Mouse (Mus musculus) gonadal fat pad, adult 2 months (tissue): Measurements from ENCODE around the gene Fcer1g. TPM values are rescaled to one million over a fixed set of nuclear protein-coding genes. Genes with fewer than 3 reads are reported as not detected.

ENCODE experiments used
- DNase-seq: peaks from one replicate; pipeline ENCODE4 v3.0.0-alpha.2; 2012; ENCODE audit warnings: low read depth
- polyA plus RNA-seq: library from polyadenylated mRNA; depleted of rRNA; stranded (reverse); fragments of >200 nt; gene quantifications from 2 replicates; pipeline ENCODE4 v1.2.3, GENCODE M21; 2012; rRNA removed

Gene Fcer1g
- 71.7 and 80.1 TPM in 2 replicates for polyA plus RNA-seq

DNA sequence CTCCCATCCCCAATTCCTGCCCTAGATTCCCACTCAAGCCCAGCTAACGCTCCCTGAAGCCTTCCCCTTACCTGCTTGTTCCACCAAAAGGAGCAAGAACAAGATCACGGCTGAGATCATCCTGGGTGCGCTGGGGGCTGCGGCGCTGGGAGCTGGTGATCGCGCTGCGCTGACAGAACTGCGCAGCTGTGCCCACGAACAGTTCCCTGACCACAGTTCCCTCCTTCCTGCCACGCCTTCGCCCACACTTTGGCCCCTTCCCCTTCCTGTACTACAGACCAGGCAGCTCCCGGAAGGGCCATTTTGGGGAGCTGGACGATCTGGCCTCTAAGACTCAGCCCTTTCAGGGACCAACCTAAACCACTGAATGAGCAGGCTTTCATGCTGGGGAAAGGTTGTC is at the start of gene Fcer1g:
TSS of gene Fcer1g (minus strand) at position 240 of the 400 bp plus-strand sequence.
- no peak for DNase-seq

DNA sequence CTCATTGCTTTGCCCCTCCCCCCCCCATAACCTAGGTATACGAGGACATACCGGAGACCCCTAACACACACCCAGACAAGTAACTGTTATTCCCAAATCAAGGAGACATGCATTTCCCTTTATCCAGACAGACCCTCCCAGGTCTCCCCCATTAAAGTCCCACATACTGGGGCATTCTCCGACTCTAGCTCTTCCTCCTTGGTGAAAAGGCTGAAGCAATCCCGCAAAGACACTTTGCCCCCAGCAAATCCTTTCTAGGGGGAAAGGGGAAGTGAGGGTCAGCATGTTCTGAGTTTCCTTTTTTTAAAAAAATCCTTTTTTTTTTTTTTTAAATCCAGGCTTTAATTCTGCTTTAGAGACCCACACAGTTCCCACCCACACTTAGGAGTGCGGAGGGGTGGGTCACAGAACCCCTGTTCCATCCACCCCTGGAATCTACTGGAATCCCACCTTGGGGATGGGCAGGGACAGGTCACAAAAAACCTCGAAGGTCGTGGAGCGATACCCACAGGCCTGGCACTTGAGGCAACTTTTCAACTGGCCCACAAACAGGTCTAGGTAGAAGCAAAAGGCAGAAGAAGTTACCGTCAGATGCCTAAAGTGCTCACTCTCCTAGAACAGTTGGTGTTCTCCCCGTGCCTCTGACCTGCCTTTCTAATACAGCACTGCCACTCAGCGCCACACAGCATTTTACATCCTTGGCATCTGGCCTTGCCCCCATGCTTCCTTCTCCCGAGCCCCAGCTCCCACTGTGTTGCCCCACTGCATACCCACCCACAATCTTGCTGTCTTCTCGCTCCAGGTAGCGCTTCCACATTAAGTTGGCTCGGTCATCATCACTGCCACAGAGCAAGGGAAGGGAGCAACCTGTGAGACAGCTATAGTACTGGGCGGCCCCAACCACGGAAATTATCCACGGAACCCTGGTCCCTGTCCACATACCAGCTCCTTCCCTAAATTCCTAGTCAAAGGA is 49.3 kb upstream of the Fcer1g start:
- DNase-seq: no peak

DNA sequence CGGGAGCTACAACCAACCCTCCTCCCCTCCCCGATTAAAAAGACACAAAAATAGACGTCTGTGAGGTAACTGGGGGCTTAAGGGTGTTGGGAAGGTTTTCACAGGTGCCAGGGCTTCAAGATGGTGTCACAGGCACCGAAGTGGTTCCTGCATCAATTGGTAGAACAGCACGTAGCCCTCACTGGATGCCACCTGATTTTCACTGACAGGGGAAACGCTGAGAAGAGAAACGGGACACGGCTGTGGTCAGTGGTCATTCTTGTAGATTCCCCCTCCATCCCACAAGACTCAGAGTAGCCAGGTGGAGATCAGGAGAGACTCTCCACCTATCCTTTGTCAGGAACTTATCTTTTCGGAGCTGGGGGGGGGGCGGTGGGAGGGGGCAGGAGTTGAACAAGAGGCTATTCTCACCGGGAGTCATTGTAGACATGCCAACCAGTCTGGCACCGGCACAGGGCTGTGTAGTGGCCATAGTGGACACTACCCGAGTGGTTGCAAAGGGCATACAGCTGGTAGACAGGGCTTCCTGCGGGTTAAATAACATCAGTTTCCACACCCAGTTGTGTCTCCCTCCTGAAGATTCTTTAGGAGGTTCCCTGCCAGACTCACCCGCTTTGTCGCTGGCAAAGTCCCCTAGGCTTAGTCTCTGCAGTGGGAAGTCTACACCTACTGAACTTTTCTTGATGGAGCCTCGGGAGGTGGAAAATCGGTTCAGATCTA is 48.1 kb upstream of the Fcer1g start:
- DNase-seq: no peak

DNA sequence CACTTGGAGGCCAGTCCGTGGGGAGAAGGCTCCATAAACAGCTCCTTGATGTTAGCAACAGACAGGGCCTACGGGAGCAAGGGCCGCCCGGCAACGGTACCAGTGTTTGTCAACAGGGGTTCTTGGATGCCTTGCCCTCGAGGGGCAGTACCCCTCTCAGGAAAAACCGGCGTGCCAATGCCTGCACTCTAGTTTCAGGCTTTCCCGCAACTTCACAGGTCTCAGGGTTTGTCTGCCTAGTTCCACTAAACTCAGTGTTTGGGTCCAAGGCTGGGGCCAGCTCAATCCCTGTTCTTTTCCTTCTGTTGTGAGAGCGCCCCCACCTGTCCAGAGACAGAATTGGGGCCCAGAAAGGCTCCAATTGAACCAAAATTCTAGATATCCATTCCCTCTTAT is 47.4 kb upstream of the Fcer1g start:
- DNase-seq: no peak

DNA sequence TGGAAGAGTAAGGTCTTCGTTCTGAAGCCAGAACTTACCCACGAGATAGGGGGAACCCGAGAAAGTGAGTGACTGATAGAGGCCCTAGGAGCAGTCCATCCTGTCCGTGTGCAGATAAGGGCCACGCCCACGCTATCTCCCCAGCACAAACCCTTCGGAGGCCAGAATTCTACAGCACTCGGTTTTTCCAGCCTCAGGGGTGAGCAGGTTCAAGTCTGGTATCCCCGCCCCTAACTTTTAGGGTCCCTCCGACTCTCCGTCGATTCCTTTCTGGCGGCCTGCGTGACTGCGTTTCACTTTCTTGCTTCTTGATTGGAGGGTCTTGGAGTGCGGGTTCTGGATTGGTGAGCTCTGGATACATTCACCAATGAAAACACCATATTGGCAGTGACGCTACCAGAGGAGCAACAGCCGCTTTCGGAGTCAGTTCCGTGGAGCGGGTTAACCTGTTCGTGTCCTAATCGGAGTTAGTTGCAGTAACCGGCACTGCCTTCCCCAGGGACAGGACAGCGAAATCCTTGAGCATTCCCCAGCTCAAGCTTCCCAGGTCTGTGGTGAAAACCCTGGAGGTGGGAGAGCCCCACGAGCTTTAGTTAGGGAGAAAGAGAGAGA is 46.9 kb upstream of the Fcer1g start, which contains the start of gene Ppox:
TSS of gene Ppox (minus strand) at position 271 of the 612 bp plus-strand sequence.
- peak; percentile 97 for DNase-seq

DNA sequence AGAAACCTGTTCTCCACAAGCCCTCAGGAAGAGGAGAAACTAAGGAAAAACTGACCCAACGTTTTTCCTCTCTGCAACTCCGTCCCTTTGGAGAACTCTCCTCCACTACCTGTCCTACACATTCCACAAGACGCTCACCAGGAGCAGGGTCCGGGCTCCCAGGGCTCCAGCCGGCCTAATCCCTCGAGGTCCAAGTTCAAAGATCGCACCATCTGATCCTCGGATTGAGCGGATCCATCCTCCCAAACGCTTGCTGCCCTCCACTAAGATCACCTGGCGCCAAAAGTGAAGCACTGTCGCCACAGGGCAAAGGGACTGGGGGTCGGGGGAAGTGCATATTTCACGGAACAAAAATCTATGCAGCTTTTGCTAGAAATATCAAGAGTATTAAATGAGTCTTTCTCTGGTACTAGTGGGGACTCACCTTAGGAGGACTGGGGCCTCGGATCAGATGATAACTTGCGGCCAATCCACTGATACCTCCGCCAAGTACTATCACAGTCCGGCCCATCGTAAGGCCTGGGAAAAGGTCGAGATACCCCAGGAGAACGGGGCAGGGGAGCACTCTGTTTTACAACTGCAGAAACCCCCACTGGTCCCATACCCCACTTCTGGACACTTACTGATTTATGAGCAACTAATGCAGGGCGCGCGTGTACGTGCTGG is 46.2 kb upstream of the Fcer1g start:
- no peak for DNase-seq

DNA sequence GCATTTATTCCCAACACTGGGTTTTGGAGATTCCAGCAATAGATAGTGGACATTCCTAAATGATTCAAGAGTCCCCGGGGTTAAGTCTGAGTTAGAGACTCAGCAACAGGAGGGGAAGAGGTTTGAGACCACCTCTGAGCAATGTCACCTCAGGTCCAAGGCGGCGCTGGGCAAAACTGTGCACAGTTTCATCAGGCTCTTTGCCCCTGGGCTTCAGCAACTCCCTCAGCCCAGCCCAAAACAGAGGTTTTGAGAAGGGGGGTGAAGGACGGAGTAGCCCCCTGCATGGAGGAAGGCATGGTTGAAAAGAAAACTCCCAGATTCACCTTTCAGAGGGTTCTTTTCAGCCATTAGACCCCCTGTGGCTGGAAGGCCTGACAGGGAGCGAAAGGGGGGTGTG is 45.6 kb upstream of the Fcer1g start:
- no peak for DNase-seq

DNA sequence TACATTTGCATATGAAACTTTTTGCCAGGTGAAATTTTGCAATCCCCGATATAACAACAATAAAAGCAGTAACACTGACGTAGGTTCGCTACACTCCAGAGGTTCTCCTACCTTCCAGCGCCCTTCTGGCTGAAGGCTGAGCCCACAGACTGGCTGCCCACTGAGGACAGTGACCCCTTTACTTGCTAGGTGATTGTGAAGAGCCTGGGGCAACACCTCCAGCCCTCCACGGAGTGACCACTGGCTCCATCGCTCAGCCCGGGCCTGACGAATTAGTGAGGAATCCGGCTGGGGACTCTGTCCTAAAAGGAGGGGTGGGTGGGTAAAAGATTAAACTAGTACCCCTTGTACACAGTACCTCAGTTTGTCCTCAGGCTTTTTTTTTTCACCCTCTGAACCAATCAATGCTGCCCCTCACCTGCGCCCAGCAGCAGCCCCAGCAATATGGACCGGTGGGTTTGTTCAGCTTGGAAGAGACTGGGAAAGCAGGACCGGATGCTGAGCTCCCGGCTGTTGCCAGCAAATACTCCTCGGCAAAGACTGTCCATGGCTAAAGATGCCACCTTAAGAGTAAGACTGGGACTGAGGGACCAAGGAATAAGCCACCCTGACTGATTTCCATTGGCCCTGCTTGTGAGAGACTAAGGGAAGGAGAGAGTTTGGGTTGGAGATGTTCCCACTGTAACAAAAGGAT is 45.0 kb upstream of the Fcer1g start:
- DNase-seq: no peak

DNA sequence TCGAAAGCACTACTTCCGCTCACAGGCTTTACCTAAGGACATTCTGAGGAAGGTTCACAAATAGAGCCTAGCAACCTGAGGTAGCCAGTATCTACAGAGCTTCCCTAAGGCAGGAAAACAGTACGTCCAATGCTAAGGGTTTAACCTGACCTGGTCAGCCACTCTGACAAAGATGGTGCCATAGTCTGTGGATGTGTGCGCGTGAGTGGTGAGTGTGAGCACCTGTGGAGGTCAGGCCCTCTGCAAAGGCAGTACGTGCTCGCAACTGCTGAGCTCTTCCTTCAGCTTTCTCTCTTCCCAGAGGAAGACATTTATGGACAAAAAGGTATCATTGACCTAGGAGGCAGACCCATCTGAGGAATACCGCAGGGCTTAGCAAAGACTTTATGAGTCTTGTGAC is 44.3 kb upstream of the Fcer1g start:
- DNase-seq: no peak

DNA sequence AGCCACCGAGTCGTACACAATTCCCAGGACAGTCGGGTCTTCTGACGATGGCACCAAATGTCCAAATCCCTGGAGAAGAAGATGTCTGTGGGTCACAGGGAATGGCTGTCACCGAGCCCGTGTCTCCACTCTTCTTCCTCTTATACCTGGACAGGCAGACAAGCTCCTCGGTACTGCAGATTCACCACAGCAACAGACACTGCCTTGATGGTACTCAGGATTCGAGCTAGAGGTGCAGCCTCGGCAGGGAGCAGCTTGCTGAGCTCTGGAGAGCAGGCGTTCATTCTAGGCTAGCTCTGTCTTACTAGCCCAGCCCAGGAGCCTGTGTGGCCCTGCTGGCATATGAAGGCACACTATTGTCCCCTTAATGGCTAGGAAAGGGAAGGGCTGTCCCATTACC is 43.6 kb upstream of the Fcer1g start:
- DNase-seq: no peak

DNA sequence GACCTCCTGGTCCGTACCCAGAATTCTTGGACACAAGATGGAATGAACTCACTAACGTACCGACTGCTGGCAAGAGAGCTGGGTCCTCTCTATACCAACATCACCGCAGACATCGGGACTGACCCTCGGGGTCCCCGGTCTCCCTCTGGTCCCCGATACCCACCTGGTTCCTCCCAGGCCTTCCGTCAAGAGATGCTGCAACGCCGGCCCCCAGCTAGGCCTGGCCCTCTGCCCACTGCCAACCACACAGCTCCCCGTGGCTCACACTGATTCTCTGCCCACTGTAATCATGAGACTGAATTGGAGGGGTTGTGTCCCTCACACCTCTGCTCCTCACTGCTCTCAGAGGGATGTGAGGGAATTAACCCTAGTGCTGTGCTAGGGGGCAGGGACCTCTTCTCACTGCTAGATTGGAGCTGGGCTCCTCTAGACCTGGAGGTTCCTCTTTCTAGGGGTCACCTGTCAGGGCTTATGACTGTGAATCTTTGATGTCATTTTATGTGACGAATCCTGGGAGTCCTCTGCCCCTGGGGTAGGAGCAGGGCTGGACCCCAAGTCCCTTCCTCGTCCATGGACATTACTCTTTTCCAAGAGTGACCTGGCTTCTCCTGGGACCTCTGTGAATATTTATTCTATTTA is 42.1 kb upstream of the Fcer1g start:
- DNase-seq: no peak

DNA sequence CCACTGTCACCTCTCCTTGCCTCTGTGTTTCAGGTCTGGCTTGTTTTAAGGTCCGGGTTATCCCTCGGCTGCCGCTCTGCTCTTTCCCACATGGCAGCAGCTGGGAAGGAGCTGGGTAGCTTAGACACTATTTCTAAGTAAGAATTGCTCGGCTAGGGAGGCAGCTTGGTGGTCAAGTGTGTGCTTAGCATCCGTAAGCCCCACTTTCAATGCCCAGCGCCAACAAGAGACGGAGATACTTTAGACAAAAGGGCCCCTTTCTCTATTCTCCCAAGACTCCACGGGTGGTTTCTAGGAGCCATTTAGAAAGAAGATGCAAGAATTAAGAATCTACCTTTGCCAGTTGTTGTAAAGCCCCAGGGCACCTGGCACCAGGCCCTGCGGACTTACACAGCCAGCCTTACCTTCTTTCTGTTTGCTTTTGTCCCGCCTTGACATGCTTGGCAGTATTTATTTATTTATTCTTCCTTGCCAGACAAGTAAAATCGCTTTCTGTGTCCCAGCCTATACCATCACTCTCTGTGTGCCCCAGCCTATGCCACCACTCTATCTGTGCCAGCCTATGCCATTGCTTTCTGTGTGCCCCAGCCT is 41.1 kb upstream of the Fcer1g start:
- no peak for DNase-seq

DNA sequence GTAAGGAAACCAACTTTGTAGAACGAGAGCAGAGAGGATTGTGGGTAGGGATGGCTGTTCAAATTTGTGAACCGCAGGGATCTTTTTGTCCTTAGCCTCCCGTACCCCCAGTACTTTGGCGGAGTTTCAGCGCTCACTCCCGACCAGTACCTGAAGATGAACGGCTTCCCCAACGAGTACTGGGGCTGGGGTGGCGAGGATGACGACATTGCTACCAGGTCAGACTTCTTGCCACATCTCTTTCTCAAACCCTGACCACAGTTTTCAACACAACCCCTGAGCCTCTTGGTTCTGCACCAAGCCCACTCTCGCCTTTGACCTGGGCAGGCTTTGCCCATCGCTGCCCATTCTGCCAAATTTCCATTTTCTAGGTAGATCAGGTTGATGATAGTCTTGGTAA is 40.0 kb upstream of the Fcer1g start:
- no peak for DNase-seq

DNA sequence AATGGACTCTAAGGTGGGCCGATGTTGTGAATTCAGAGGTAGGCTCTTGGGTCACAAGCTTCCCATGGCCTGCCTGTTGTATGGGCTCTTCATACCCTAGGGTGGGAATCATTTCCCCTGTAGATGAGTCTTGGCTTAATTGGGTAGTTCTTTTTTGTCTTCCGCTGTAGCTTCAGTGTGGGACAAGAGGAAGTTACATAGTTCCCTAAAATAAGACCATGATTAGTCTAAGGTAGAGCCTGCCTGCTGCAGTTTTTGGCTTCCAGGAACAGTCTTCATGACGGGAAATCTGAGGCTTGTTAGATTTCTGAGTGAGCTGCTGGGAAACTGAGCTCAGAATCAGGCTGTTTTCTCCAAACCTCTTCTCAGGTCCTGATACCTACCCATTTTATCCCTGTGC is 37.9 kb upstream of the Fcer1g start:
- DNase-seq: no peak

DNA sequence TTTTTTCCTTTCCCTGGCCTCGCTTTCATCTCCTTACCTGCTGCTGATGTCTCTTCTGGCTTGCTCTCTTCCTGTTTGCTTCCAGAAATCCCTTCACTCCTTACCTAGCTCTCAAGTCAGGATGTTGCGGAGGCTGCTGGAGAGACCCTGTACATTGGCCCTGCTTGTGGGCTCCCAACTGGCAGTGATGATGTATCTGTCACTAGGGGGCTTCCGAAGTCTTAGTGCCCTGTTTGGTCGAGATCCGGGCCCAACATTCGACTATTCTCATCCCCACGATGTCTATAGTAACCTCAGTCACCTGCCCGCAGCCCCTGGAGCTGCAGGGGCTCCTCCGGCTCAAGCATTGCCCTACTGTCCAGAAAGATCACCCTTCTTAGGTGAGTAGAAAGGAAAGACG is 37.5 kb upstream of the Fcer1g start:
- DNase-seq: no peak

DNA sequence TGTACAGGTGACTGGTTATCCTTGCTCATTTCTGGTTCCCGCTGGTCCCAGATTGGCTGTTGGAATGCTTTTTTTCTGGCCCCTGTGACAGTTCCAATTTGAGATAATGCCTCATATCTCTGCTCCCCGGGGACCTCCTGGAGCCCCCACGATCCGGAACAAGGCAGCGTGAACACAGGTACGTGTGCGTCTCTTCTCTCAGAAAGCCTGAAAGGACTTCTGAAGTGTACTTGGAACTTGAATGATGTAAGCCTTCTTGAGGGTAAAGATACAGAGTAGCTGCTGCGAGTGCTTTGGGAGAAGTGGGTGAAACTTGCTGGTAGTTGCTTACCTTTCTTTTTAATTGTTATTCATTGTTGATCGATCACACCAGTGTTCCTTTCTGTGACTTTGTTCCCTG is 37.0 kb upstream of the Fcer1g start:
- no peak for DNase-seq

DNA sequence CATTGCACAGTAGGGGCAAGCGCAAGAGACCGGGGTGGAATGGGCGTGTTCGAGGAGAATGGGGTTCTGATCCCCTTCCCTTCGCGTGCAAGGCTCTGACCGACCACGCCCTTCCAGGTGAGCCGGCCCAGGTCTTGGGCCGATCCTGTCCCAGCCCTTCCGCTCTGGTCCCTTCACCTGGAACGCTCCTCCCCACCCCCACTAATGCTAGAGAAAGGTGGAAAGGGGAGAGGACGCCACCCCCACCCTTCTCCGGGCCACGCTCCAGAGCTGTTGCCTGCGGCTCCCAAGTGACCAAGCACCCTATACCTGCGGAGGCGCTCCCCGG is 36.4 kb upstream of the Fcer1g start:
- no peak for DNase-seq

DNA sequence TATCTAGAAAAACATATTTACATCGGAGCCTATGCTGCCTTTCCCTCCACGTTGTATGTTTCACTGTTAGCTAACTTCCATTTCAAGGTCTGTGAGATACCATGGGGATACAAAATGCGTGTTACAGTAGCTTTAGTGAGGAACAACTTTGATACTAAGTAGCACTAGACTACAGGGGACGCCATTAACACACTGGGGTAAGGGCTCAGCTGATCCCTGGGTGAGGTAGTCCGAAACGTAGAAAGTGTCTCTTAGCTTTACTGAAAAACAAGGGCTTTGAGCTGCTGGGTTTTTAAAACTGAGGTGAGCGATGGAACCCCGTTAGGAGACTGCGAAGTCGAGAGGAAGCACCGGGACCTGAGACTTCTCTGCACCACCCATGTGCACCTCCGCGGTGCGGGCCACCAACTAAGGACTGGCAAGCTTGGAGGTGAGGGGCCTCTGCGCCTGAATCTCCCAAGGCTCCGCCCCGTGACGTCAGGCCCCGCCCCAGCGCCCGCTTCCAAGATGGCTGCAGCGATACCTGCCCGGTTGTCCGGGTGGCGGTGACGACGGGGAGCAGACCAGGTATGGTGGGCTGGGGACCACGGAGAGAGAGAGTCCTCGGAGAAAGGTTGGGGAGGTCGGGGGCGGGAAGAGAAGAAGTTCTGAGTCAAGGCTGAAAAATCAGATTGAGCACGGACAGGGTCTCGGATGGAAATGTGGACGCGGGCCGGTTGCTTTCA is 35.8 kb upstream of the Fcer1g start, which contains the start of gene B4galt3:
TSS of gene B4galt3 (plus strand) at position 481 of the 725 bp plus-strand sequence.
- DNase-seq: no peak

DNA sequence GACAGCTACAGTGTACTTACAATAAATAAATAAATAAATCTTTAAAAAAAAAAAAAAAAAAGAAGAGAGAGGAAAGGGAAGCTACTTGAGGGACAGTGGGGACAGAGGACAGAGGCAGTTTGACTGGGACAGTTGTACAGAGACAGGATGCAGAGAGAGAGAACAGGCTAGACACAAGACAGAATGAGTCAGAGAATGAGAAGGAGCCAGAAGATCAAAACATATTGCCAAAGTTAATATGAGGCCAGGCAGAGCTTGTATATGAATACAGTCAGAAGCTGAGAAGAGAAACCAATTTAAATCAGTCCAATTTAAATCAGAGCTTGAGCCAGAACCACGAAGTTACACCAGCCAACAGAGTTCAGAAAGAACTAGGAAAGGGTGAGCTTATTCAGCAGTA is 34.2 kb upstream of the Fcer1g start:
- DNase-seq: no peak
